Mouse (Mus musculus) megakaryocyte, embryonic 14.5 days (primary cell): ENCODE measurements around the gene Fto. TPM values are rescaled to one million over a fixed set of nuclear protein-coding genes. Genes with fewer than 3 reads are reported as not detected.
A peak's percentile ranks its signal among the peaks of the same experiment; 100 is the strongest.

Experiments used
- H3K27me3 ChIP-seq: replicated peaks from 2 replicates; pipeline ENCODE3; 2012; ENCODE audit warnings: inconsistent platforms
- H3K36me3 ChIP-seq: replicated peaks from 2 replicates; pipeline ENCODE3; 2012; ENCODE audit warnings: low read length, inconsistent platforms, mixed read lengths
- H3K4me1 ChIP-seq: 2 replicates; pipeline ENCODE4 v1.6.1; 2012; ENCODE audit warnings: inconsistent platforms
- H3K4me3 ChIP-seq: replicated peaks from 2 replicates; pipeline ENCODE3; 2012; ENCODE audit warnings: moderate library complexity, mild to moderate bottlenecking, inconsistent platforms
- H3K9me3 ChIP-seq: 2 replicates; pipeline ENCODE4 v1.6.1; 2012; ENCODE audit warnings: inconsistent platforms
- FLI1 ChIP-seq: IDR thresholded peaks from 2 replicates; pipeline ENCODE4 v1.6.1; 2012; ENCODE audit warnings: low read length, inconsistent platforms, mixed read lengths
- GATA1 ChIP-seq: IDR thresholded peaks from 3 replicates; pipeline ENCODE4 v1.6.1; 2012; ENCODE audit warnings: mixed read lengths, low read length, inconsistent platforms, borderline replicate concordance
- polyA plus RNA-seq: library from polyadenylated mRNA; stranded (reverse); fragments of >175 nt; gene quantifications from 2 replicates; pipeline ENCODE4 v1.2.3, GENCODE M21; 2012; ENCODE audit warnings: low replicate concordance; ENCODE audit not compliant: insufficient read depth

Gene Fto
- polyA plus RNA-seq, 1 experiment: 9.5 TPM

DNA sequence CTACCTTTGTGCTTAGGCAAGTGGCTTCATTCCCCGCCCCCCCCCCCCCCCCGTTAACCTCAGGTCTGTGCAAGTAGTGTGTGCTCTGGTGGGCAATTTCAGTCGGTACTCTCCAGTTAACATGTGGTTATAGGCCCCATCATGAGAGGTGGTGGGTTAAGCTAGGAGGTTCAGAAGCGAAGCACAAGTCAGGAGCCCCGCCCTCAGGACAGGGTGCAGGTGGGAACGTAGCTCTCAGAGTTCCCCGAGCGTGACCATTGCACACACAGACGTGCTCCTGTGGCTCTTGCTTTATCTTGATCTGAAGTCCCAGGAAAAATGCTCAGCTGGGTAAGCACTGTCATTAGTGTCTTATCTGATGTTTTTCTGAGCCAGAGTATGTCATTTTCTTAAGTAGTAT lies 224.8 kb downstream of the Fto start:
- H3K4me3 ChIP-seq: no peak overlapping the region
- H3K9me3 ChIP-seq: no peaks in the 10 kb centered on the region
- peaks cover 24% of the 10 kb centered on the region for H3K4me1 ChIP-seq
- peaks cover 5% of the 10 kb centered on the region for H3K36me3 ChIP-seq
- TF ChIP-seq FLI1 (no peak), GATA1 (no peak)
- H3K27me3 ChIP-seq: no peaks in the 10 kb centered on the region

- TF ChIP-seq GATA1: no peak
- no peaks in the 10 kb centered on the region for H3K27me3 ChIP-seq
- peaks cover 25% of the 10 kb centered on the region for H3K4me1 ChIP-seq
- no peak overlapping the region for H3K4me3 ChIP-seq
- H3K9me3 ChIP-seq: no peaks in the 10 kb centered on the region
- peaks cover 6% of the 10 kb centered on the region for H3K36me3 ChIP-seq
Observed at GRCm38 (mm10) chr8:91538892-91539291, 225.6 kb downstream of the Fto start.

DNA sequence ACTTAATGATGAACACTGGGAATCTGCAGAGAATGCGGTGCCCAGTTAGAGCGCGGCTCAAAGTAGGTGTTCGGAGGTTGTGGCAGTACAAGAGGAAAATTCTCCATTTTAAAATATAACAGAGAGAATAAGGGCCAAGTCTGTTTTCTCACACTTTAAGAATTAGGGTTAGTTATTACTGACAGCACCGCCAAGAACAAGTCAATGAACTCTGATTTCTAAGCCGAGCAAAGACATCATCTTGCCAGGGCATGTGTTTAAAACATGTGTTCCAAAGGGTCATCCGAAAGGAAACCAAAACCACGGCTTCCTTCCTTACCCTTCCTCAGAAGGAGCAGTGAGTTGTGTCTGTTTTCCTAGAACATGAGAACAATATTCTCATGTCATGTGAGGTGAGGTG lies 226.3 kb downstream of the Fto start:
- H3K36me3 ChIP-seq: peaks cover 6% of the 10 kb centered on the region
- no peaks in the 10 kb centered on the region for H3K9me3 ChIP-seq
- H3K4me1 ChIP-seq: peaks cover 31% of the 10 kb centered on the region
- H3K27me3 ChIP-seq: no peaks in the 10 kb centered on the region
- no peak overlapping the region for H3K4me3 ChIP-seq
- TF ChIP-seq GATA1: no peak
- no peak for TF ChIP-seq FLI1

GRCm38 (mm10) chr8:91541229-91541628 lies 227.9 kb downstream of the Fto start:
- no peak for TF ChIP-seq GATA1
- TF ChIP-seq FLI1: no peak
- no peak overlapping the region for H3K4me3 ChIP-seq

GRCm38 (mm10) chr8:91545561-91545960 lies 232.2 kb downstream of the Fto start:
- peak overlapping the region; percentile 64 for H3K4me3 ChIP-seq
- TF ChIP-seq GATA1 (no peak), FLI1 (no peak)
- H3K9me3 ChIP-seq: no peaks in the 10 kb centered on the region
- H3K4me1 ChIP-seq: peaks cover 45% of the 10 kb centered on the region
- no peaks in the 10 kb centered on the region for H3K27me3 ChIP-seq
- peaks cover 11% of the 10 kb centered on the region for H3K36me3 ChIP-seq

More at GRCm38 (mm10) chr8:91541229-91541628, 227.9 kb downstream of the Fto start:
- no peaks in the 10 kb centered on the region for H3K27me3 ChIP-seq
- peaks cover 47% of the 10 kb centered on the region for H3K4me1 ChIP-seq
- H3K36me3 ChIP-seq: peaks cover 6% of the 10 kb centered on the region
- no peaks in the 10 kb centered on the region for H3K9me3 ChIP-seq

GRCm38 (mm10) chr8:91546599-91546998 lies 233.3 kb downstream of the Fto start:
- no peaks in the 10 kb centered on the region for H3K27me3 ChIP-seq
- peaks cover 11% of the 10 kb centered on the region for H3K36me3 ChIP-seq
- H3K9me3 ChIP-seq: no peaks in the 10 kb centered on the region
- peaks cover 52% of the 10 kb centered on the region for H3K4me1 ChIP-seq
- no peak for TF ChIP-seq FLI1
- TF ChIP-seq GATA1: no peak
- H3K4me3 ChIP-seq: no peak overlapping the region

GRCm38 (mm10) chr8:91550131-91550530 lies 236.8 kb downstream of the Fto start:
- Histone ChIP-seq H3K4me3 (no peak overlapping the region), H3K4me1 (peaks cover 56% of the 10 kb centered on the region), H3K27me3 (no peaks in the 10 kb centered on the region), H3K9me3 (no peaks in the 10 kb centered on the region), H3K36me3 (peaks cover 5% of the 10 kb centered on the region)
- TF ChIP-seq FLI1: no peak
- TF ChIP-seq GATA1: no peak

DNA sequence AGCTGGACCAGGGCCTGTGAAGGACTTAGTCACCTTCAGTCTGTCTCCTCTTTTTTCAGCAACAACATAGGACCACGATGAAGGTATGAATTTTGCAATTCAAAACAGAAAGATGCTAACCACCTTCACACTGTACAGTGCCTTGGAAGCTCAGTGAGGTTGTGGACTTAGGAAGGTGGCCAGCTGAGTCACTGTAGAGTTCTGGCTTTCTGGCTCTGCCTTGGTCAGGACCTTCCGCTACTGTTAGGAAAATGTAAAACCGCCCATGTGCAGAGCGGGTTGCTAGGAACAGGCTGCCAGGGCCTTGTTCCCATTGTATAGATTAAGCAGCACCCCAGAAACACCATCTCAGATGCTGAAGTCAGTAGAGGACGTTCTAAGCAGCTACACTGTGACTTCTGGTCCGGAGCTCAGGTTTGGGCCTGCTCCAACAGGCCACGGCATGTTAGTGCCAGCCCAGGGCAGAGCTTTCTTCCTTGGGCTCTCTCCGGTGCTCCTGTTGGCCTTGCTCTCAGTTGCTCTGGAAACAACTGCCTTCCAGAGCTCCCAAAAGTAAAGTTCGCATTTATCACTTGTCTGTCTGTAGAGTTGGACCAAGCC lies 237.9 kb downstream of the Fto start:
- H3K4me1 ChIP-seq: peaks cover 55% of the 10 kb centered on the region
- TF ChIP-seq FLI1 (no peak), GATA1 (no peak)
- no peaks in the 10 kb centered on the region for H3K9me3 ChIP-seq
- H3K36me3 ChIP-seq: peaks cover 5% of the 10 kb centered on the region
- H3K27me3 ChIP-seq: no peaks in the 10 kb centered on the region
- H3K4me3 ChIP-seq: no peak overlapping the region

- Histone ChIP-seq H3K36me3 (peaks cover 5% of the 10 kb centered on the region), H3K4me3 (no peak overlapping the region), H3K9me3 (no peaks in the 10 kb centered on the region), H3K27me3 (no peaks in the 10 kb centered on the region), H3K4me1 (peaks cover 53% of the 10 kb centered on the region)
- TF ChIP-seq GATA1: no peak
- TF ChIP-seq FLI1: no peak
Observed at GRCm38 (mm10) chr8:91551775-91552538, 238.6 kb downstream of the Fto start.

DNA sequence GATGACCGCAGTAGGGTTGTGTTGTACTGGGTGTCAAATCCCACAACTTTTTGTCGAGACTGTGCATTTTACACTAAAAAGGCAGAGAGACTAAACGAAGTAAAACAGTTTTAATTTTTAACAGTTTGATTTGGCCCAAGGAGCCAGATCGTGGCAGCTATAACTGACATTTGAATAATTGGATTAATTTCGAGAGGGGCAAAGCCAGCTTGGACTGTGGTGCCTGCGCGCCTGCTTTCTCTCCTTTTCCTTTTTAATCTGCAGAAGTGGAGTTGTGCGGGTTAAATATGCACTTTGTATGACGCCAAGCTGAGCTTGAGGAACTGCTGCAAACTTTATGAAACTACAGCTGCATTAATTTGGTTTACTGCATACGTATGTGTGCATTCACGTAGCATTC lies 239.3 kb downstream of the Fto start:
- no peak overlapping the region for H3K4me3 ChIP-seq
- no peaks in the 10 kb centered on the region for H3K9me3 ChIP-seq
- H3K27me3 ChIP-seq: no peaks in the 10 kb centered on the region
- H3K4me1 ChIP-seq: peaks cover 54% of the 10 kb centered on the region
- H3K36me3 ChIP-seq: no peaks in the 10 kb centered on the region
- TF ChIP-seq GATA1 (no peak), FLI1 (no peak)
